In the genomic region with DNA sequence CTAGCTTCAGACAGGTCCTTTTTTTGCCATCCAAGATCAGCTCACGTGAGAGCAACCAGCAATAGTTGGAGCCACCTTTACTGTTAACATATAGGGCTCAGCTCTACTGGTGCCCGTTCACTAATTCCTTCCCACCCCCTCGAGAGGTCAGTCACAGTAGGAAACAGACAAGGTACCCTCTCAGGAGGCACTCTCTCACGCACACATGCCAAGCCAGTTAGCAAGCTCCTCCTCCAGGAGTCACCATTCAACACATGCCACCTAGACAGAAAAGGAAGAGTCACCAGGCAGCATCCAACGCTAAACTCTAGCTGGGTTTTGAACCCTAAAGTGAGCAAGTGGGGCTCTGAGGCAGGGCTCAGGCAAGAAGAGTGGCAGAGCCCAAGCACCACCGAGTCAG, we compare ENCODE assay signal across 9 mouse cellular contexts. TPM values are rescaled to one million over a fixed set of nuclear protein-coding genes. Genes with fewer than 3 reads are reported as not detected.
DNase-seq lines count a peak whose midpoint lies in the region; ATAC-seq and TF ChIP-seq lines count a peak whose summit lies in the region.
"Had no signal": no experiment of that assay in that cellular context is flagged by ENCODE, and none has a peak within 500 bp of the region (broad histone marks: within the 10 kb centered on the region; RNA-seq: fewer than 3 reads in every experiment).

No protein-coding gene starts in this region.

- H3K36me3 ChIP-seq in kidney, adult 2 months (ENCODE audit: control insufficient read depth, insufficient read depth, low read length): no peaks in the 10 kb centered on the region
- H3K36me3 ChIP-seq in embryonic facial prominence, embryonic 13.5 days: peaks cover 20% of the 10 kb centered on the region
- H3K36me3 ChIP-seq in intestine, embryonic 14.5 days (ENCODE audit: control insufficient read depth, insufficient read depth, low read length): peaks cover 12% of the 10 kb centered on the region; the same call in 1 of the 2 replicates
- H3K36me3 ChIP-seq in midbrain, postnatal 0 days (ENCODE audit: insufficient read depth, low read length): no peaks in the 10 kb centered on the region

- peaks cover 38% of the 10 kb centered on the region for H3K4me1 ChIP-seq in kidney, adult 2 months (ENCODE audit: control insufficient read depth, insufficient read depth, low read length)
- H3K4me1 ChIP-seq in embryonic facial prominence, embryonic 13.5 days: peaks cover 67% of the 10 kb centered on the region
- peaks cover 39% of the 10 kb centered on the region for H3K4me1 ChIP-seq in intestine, embryonic 14.5 days (replicated peaks; ENCODE audit: control insufficient read depth, insufficient read depth, low read length)
- H3K4me1 ChIP-seq in midbrain, postnatal 0 days (ENCODE audit: insufficient read depth, low read length): peaks cover 35% of the 10 kb centered on the region

- H3K9ac ChIP-seq in embryonic facial prominence, embryonic 13.5 days: peak overlapping the region; percentile 93
- H3K9ac ChIP-seq in intestine, embryonic 14.5 days (ENCODE audit: low read length): no peak overlapping the region
- peak overlapping the region; percentile 89; the same call in 1 of the 2 replicates for H3K9ac ChIP-seq in midbrain, postnatal 0 days (replicated peaks; ENCODE audit: low read length, poor library complexity, severe bottlenecking)

- TF ChIP-seq CTCF in kidney, adult 2 months (conservative IDR thresholded peaks at IDR 0.05; ENCODE audit: insufficient read depth, insufficient read length, low read depth, low read length): no peak
- TF ChIP-seq CTCF in midbrain, postnatal 0 days (IDR thresholded peaks at IDR 0.05): no peak

- peak overlapping the region; percentile 87 for H3K4me3 ChIP-seq in kidney, adult 2 months (ENCODE audit: insufficient read depth, low read depth, low read length)
- H3K4me3 ChIP-seq in embryonic facial prominence, embryonic 13.5 days: peak overlapping the region; percentile 94
- H3K4me3 ChIP-seq in intestine, embryonic 14.5 days (ENCODE audit: low read depth, low read length): peak overlapping the region; percentile 96; the same call in 1 of the 2 replicates
- H3K4me3 ChIP-seq in midbrain, postnatal 0 days (ENCODE audit: low read depth, low read length): peak overlapping the region; percentile 91

- DNase-seq in kidney, adult 2 months: no peak
- no peak for DNase-seq in kidney, adult 11 months
- no peak for DNase-seq in intestine, embryonic 14.5 days (ENCODE audit: low spot score)
- no peak for DNase-seq in midbrain, postnatal 0 days (ENCODE audit: low spot score)
- no peak for DNase-seq in layer of hippocampus, postnatal 14 days (ENCODE audit: low spot score in 2 of 2)
- no peak for DNase-seq in adrenal gland, adult 8-10 months
- DNase-seq in ovary, postnatal 36 days (ENCODE audit: low spot score): no peak

- H3K27ac ChIP-seq in kidney, adult 2 months (ENCODE audit: insufficient read depth, low read depth, low read length): peak overlapping the region; percentile 49; the same call in 1 of the 2 replicates
- no peak overlapping the region for H3K27ac ChIP-seq in embryonic facial prominence, embryonic 13.5 days
- no peak overlapping the region for H3K27ac ChIP-seq in intestine, embryonic 14.5 days (ENCODE audit: low read depth)
- H3K27ac ChIP-seq in midbrain, postnatal 0 days (ENCODE audit: low read depth, low read length): no peak overlapping the region

- no peaks in the 10 kb centered on the region for H3K27me3 ChIP-seq in kidney, adult 2 months (replicated peaks; ENCODE audit: control insufficient read depth, insufficient read depth, low read length)
- H3K27me3 ChIP-seq in embryonic facial prominence, embryonic 13.5 days: no peaks in the 10 kb centered on the region
- no peaks in the 10 kb centered on the region for H3K27me3 ChIP-seq in intestine, embryonic 14.5 days (replicated peaks; ENCODE audit: control insufficient read depth, insufficient read depth, low read length)
- no peaks in the 10 kb centered on the region for H3K27me3 ChIP-seq in midbrain, postnatal 0 days (ENCODE audit: insufficient read depth, low read length)
- H3K27me3 ChIP-seq: Patski had no signal

- peak overlapping the region; percentile 88 for H3K4me2 ChIP-seq in embryonic facial prominence, embryonic 13.5 days
- peak overlapping the region; percentile 85 for H3K4me2 ChIP-seq in intestine, embryonic 14.5 days (ENCODE audit: low read length)
- peak overlapping the region; percentile 88 for H3K4me2 ChIP-seq in midbrain, postnatal 0 days (ENCODE audit: low read depth, low read length, poor library complexity, severe bottlenecking)

- WGBS in kidney, adult 2 months: 32% methylated on average over 6 of the region's 6 CpGs
- WGBS in embryonic facial prominence, embryonic 13.5 days: 45% methylated on average over 6 of the region's 6 CpGs
- WGBS in intestine, embryonic 14.5 days: 48% methylated on average over 6 of the region's 6 CpGs
- 46% methylated on average over 6 of the region's 6 CpGs for WGBS in midbrain, postnatal 0 days

- no peaks in the 10 kb centered on the region for H3K9me3 ChIP-seq in embryonic facial prominence, embryonic 13.5 days
- H3K9me3 ChIP-seq in intestine, embryonic 14.5 days (ENCODE audit: control insufficient read depth, low read length): no peaks in the 10 kb centered on the region
- H3K9me3 ChIP-seq in midbrain, postnatal 0 days (ENCODE audit: low read length): no peaks in the 10 kb centered on the region

- no peak for TF ChIP-seq POLR2A in kidney, adult 2 months (IDR thresholded peaks at IDR 0.05; ENCODE audit: low read depth, low read length)

- ATAC-seq in embryonic facial prominence, embryonic 13.5 days (ENCODE audit: insufficient number of reproducible peaks, insufficient read depth, low FRiP score, low TSS enrichment, low read depth): no peak
- ATAC-seq in intestine, embryonic 14.5 days (replicated peaks; ENCODE audit: low FRiP score, low TSS enrichment, low read depth): no peak
- ATAC-seq in midbrain, postnatal 0 days (ENCODE audit: low FRiP score): no peak
- ATAC-seq: Patski had no signal

RNA-seq across cellular contexts. Expression of gene Nsun2, which starts 2.1 kb away (rescaled TPM):
- polyA plus RNA-seq in kidney, adult 2 months (2012; rRNA removed): 47.9 and 51.6 TPM in 2 replicates
- polyA plus RNA-seq in embryonic facial prominence, embryonic 13.5 days (2015; fragmentation: Nextera tagmentation; extraction: Ambion mirVana): 119 and 121 TPM in 2 replicates
- 141 and 153 TPM in 2 replicates for polyA plus RNA-seq in intestine, embryonic 14.5 days (2014; fragmentation: Nextera tagmentation; extraction: Ambion mirVana)
- 51.1 and 60.3 TPM in 2 replicates for total RNA-seq in midbrain, postnatal 0 days (2014; rRNA removed)
- polyA plus RNA-seq in midbrain, postnatal 0 days (2015; fragmentation: Nextera tagmentation; extraction: Ambion mirVana): 56.7 and 60.2 TPM in 2 replicates
- total RNA-seq in layer of hippocampus, postnatal 14 days (2021): 10 to 100 TPM; 72.2 to 75.5 TPM
- total RNA-seq in adrenal gland, adult 8-10 months (2022): 10 to 100 TPM; 82.8 to 94.0 (median 84.4) TPM

RNA-seq across cellular contexts. Expression of gene Tent4a, which starts 3.0 kb away (rescaled TPM):
- polyA plus RNA-seq in kidney, adult 2 months (2012; rRNA removed): 15.8 and 16.7 TPM in 2 replicates
- polyA plus RNA-seq in embryonic facial prominence, embryonic 13.5 days (2015; fragmentation: Nextera tagmentation; extraction: Ambion mirVana): 6.4 and 7.2 TPM in 2 replicates
- 6.8 and 9.0 TPM in 2 replicates for polyA plus RNA-seq in intestine, embryonic 14.5 days (2014; fragmentation: Nextera tagmentation; extraction: Ambion mirVana)
- total RNA-seq in midbrain, postnatal 0 days (2014; rRNA removed): 26.1 TPM in 2 replicates
- 4.5 and 5.2 TPM in 2 replicates for polyA plus RNA-seq in midbrain, postnatal 0 days (2015; fragmentation: Nextera tagmentation; extraction: Ambion mirVana)
- total RNA-seq in layer of hippocampus, postnatal 14 days (2021): 10 to 100 TPM; 38.0 to 38.2 TPM
- total RNA-seq in adrenal gland, adult 8-10 months (2022): 10 to 100 TPM; 22.6 to 24.5 (median 23.7) TPM
